Mouse (Mus musculus): ENCODE measurements around the gene Clstn3.
"Not testable (repeated sequence)": the region's sequence is repeated elsewhere in the genome, so short reads cannot be mapped to it uniquely, and the experiment has no call there.

Gene Clstn3

DNA sequence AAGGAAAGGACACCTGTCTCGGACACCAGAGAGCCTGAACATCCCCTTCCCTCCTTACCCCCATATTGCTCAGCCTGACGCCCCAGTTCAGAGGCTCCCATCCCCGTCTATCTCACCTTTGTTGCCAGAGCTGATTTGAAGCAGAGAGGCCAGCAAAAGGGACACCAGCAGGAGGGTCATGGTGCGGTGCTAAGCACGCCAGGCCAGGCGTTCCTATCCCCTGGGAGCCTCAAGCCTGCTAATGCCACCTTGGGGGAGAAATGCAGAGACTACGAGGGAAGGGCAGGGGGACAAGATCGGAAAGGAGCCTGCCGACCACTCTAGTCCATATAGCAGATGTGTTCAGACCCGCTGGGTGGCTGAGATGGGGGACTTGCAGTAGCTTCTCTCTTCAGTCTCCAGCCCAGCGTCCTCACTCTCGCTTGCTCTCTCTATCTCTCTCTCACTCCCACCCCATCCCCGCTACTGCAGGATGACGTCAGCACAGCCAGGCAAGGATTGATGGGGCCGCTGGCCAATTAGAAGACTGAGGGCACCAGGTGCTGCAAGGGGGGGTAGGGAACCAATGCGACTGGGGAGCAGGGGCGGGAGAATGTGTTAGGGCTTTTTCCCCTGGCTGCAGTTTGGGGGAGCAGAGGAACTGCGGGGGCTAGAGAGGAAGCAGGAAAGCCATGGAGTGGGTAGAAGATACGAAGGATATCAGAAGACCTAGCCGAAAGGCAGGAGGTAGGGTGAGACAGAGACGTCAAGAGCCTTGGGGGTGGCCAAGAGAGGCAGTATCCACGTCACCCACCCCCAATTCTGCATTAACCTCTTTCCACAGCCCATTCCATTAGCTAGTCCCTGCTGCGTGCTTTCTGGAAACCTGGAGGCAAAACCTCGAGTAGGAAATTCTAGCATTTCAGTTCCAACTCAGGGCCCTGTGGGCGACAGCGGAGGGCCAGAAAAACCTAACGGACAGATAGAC is at the start of gene Clstn3:
Gene Clstn3, minus strand, starts transcription at position 490 of the 967 bp plus-strand sequence.
- peak; percentile 97 for DNase-seq

- DNase-seq, result no peak
Measured at GRCm38 (mm10) chr6:124512355-124512836, 47.8 kb upstream of the Clstn3 start, which contains the start of gene C1ra. TSS of gene C1ra (plus strand) at chr6:124512405.

GRCm38 (mm10) chr6:124511936-124512335 is 47.3 kb upstream of the Clstn3 start:
- DNase-seq, result no peak

DNA sequence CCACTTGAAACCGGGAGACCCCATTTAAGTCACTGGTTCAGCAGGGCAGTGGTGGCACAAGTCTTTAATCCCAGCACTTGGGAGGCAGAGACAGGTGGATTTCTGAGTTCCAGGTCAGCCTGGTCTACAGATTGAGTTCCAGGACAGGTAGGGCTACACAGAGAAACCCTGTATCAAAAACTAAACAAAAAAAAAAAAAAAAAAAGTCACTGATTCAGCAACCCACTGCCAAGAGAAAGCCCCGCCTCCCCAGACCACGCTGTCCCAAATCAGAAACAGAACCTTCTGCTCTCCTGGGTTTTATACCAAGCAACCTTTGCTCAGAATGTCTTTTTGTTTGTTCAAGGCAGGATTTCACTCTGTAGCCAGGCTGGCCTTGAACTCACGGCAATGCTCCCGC is 44.6 kb upstream of the Clstn3 start:
- not testable (repeated sequence) for DNase-seq

- DNase-seq, result peak; percentile 82
Measured at GRCm38 (mm10) chr6:124508292-124508691, 43.7 kb upstream of the Clstn3 start.

DNA sequence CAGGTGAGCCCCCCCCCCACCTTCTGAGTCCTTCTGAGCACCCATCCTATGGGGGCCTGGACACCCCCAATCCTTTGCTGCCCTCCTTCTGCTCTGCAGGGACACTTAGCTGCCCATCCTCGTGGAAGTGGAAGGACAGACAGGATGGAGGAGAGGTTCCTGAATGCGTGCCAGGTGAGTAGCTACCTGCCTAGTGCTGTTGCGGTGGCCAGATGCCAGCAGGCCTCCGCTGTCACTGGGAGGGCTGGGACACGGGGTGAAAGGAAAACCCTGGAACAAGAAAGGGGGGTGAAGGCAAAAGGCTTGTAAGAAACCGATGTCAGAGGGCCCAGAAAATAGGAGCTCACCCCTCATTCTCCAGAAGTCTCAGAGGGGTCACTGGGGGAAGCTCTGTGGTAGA is 42.4 kb upstream of the Clstn3 start:
- peak; percentile 62 for DNase-seq

DNA sequence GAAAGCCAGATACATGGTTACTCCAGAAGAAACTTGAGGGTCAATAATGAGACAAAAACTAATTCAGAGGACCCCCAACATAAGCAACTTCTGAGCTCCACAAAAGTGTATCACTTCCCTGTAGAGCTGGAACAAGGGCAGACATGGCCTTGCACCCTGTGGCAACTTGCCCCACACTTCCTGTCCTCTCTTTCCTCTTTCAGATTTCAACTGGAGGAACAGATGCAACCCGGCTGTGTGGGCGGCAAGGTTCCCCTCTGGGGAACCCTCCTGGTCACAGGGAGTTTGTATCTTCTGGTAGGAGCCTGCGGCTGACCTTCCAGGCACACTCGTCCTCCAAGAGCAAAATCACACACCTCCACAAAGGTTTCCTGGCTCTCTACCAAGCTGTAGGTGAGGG is 40.4 kb upstream of the Clstn3 start:
- DNase-seq, result no peak

GRCm38 (mm10) chr6:124502021-124502420 is 37.4 kb upstream of the Clstn3 start:
- no peak for DNase-seq

- no peak for DNase-seq
Measured at GRCm38 (mm10) chr6:124501473-124501872, 36.9 kb upstream of the Clstn3 start.

GRCm38 (mm10) chr6:124499914-124500566 is 35.4 kb upstream of the Clstn3 start:
- DNase-seq, result no peak

DNA sequence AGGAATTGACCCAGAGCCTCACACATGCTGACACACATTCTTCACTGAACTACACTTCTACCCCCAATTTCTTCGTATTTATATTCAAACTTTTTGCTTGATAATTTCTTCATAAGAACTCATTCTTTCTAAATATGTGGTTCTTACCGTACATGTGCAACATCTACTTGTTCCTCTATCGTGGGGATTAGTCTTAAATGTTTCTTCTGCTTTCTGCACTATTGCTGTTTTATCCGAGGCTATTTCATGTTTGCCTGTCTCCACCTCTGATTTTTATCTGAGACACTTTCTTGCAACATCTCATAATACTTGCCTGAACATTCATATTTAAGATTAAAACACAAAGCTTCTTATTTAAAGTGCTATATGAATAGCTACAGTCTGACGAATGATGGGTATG is 31.5 kb upstream of the Clstn3 start:
- DNase-seq, result no peak

DNA sequence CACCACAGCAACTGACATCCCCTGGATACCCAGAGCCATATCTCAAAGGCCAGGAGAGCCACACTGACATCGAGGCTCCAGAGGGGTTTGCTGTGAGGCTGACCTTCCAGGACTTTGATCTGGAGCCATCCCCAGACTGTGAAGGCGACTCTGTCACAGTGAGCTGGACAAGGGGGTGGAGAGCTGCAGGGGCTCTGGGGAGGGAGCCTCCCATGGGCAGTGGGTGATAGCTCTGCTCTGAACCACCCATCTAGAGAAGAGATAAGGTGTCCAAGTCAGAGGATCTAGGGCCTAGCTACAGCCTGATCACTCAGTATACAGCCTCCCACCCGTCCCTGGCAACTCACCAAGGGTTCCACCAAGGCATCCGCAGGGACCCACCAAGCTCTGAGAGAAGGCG is 29.3 kb upstream of the Clstn3 start:
- DNase-seq, result no peak

GRCm38 (mm10) chr6:124492842-124493561 is 28.4 kb upstream of the Clstn3 start, which contains the start of gene C1rl:
TSS of gene C1rl (plus strand) at chr6:124493113.
- DNase-seq, result peak; percentile 63

DNA sequence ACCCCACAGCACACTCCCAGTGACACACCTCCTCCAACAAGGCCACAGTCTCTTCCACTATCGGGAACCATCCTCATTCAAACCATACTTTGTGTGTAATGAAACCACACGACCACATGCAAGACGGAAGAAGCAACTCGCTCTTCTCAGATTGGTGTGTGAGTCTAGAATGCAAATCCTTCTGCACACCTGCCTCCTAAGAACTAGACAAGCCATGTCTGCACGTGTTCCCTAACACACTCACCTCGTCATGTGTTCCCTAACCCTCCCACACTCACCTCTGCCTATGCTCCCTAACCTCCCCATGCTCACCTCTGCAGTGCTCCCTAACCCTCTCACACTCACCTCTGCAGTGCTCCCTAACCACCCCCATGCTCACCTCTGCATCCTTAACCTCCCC is 26.8 kb upstream of the Clstn3 start:
- no peak for DNase-seq

GRCm38 (mm10) chr6:124488952-124489351 is 24.4 kb upstream of the Clstn3 start:
- no peak for DNase-seq

DNA sequence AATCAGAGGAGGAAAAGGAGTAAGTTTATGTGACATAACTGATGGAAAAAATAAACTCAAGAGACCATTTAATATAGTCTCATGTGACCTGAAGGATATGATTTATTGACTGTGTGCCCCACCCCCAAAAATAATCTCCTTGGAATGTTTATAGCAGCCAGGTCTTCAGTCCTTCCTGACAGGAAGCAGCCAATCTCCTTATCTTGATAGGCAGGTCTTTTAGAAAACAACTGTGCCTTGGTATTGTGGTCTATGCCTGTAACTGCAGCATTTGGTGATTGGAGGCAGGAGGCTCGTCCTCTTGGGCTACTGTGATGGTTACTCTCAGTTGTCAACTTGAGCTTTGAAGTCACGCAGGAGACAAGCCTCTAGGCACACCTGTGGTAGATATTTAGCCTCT is 22.9 kb upstream of the Clstn3 start:
- no peak for DNase-seq

DNA sequence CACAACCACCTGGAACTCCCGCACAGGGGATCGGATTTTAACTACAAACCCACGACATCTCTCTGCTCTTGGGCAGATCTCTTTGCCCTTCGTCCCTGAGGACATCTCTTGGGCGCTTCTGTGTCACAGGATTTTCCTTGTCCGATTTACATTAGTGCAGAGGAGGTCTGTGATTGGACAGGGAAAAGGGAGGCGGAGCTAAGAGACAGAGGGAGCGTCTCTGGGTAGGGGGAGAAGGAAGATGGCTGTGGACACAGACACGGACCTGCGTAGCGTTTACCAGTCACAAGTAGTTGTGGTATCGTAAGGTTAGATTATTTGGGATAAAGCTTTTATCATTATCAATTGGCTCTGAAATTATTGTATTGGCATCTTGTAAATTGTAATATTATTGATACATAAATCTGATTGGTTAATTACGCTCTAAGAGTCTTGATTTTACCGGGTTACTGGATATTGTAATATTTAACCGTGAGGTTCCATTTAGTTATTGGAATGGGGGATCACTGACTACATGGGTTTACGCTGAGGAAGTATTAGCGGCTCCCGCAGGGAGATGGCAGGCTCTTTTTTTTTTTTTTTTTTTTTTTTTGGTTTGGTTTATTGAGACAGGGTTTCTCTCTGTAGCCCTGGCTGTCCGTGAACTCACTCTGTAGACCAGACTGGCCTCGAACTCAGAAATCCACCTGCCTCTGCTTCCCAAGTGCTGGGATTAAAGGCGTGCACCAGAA is 21.0 kb upstream of the Clstn3 start:
- no peak for DNase-seq

- DNase-seq, result no peak
Measured at GRCm38 (mm10) chr6:124484851-124485250, 20.3 kb upstream of the Clstn3 start.

DNA sequence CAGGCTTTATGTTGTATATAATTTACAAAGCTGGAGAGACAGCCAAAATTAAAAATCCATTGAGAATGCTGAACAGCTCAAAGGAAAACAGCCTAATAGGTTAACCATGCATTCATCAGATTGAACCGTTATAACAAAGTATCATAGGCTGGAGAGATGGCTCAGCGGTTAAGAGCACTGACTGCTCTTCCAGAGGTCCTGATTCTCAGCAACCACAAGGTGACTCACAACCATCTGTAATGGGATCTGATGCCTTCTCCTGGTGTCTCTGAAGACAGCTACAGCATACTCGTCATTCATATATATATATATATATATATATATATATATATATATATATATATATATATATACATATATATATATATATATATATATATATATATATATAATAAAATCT is 19.2 kb upstream of the Clstn3 start:
- not testable (repeated sequence) for DNase-seq

DNA sequence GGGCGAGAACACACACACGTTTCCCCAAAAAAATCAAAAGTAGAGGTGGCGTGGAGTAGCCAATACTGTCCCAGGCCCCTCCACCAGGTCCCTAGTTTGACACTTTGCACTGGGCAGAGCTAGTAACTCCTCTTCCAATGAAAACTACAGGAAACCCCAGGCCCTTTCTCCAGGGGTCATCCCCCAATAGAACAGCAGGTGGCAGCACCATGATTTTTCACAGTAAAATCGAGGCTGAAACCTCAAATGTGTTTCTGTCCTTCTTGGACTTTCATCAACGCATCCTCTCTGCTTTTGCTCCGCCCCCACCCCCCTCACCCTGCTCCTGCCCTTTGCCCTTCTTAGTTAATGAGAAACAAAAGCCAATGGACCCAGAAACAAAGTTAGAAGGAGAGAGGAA is 17.0 kb upstream of the Clstn3 start:
- DNase-seq, result no peak

DNA sequence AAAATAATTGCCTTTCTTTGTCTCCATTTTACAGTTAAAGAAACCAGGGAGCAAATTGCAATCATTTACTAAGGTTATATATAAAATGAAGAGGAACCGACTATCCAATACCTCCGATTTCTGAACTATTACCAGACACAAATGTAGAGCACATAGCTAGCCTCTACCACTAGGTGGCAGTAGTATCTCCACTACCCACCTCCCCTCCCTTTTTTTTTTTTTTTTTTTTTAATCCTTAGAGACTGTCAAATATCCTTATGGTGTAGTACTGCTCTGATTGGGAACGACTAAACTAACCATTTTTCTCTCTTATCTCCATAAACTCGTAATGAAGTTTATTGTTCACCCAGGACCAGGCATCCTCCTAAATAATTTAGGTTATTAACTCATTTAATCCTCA is 15.7 kb upstream of the Clstn3 start:
- DNase-seq, result no peak

DNA sequence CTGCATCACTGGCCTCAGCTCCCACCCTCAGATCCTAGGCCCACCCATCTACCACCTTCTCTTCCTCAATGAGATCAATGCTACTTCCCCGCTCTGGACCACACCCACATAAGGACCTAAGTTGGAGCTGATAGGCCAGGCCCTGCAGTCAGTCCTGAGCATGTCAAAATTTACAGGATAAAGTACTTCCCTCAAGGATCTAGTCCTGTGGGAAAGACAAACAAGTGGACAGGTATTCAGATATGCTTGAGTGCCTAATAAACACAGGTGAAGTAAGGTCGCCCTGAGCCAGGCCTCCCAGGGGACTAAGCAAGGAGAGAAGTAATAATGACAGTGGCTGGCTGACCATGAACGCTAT is 15.0 kb upstream of the Clstn3 start:
- DNase-seq, result no peak
